Mouse (Mus musculus) stomach, postnatal 0 days (tissue): ENCODE data around the gene Arf6.

ENCODE experiments used
- CTCF ChIP-seq: IDR thresholded peaks from 2 replicates; pipeline ENCODE4 v1.5.1; 2016; ENCODE audit warnings: antibody characterized with exemption, low read depth, mild to moderate bottlenecking, moderate library complexity
- EP300 ChIP-seq: optimal IDR thresholded peaks from 2 replicates; pipeline ENCODE3; 2016; ENCODE audit warnings: antibody characterized with exemption

DNA sequence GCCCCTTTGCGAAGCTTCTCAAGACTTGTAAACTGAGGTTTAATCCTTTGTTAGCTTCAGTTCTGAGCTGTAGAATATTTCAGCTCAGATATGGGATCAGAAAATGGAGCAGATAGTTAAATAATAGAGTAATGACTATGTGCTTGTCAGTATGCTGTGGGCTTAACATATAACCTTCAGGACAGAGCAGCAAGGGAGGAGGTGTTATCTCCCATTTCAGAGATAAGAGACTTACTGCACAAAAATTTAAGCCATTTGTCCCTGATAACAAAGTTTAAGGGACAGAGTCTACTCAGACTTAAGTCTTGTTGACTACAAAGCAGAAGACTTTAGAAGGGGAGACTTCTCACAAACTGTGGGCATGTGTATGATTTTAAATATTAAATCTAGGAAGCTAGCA lies 10.9 kb downstream of the Arf6 start:
- TF ChIP-seq CTCF (no peak), EP300 (no peak)
